Mouse (Mus musculus) liver, embryonic 13.5 days (tissue): ENCODE data around the gene Rbm24. TPM values are rescaled to one million over a fixed set of nuclear protein-coding genes. Genes with fewer than 3 reads are reported as not detected.
A peak's percentile ranks its signal among the peaks of the same experiment; 100 is the strongest.

Experiments used
- ATAC-seq: fragments of 200-750 bp; cut with Nextera tagmentation; 2 replicates; pipeline ENCODE4 v1.8.0; 2017; ENCODE audit warnings: low read depth, mild to moderate bottlenecking, moderate number of reproducible peaks, moderate library complexity
- DNase-seq: peaks from one replicate; pipeline ENCODE4 v3.0.0; 2022
- H3K27ac ChIP-seq: fragments of 300-500 bp; sonication (generic); 2 replicates; pipeline ENCODE4 v1.5.1; 2015; ENCODE audit warnings: moderate library complexity, mild to moderate bottlenecking, inconsistent platforms
- H3K27me3 ChIP-seq: fragments of 300-500 bp; sonication (generic); 2 replicates; pipeline ENCODE4 v1.6.1; 2015; ENCODE audit warnings: mild to moderate bottlenecking, inconsistent platforms
- H3K36me3 ChIP-seq: fragments of 300-500 bp; sonication (generic); 2 replicates; pipeline ENCODE4 v1.6.1; 2015; ENCODE audit warnings: mild to moderate bottlenecking, inconsistent platforms
- H3K4me1 ChIP-seq: fragments of 300-500 bp; sonication (generic); replicated peaks from 2 replicates; pipeline ENCODE4 v1.6.1; 2015; ENCODE audit warnings: inconsistent platforms
- H3K4me2 ChIP-seq: fragments of 300-500 bp; sonication (generic); 2 replicates; pipeline ENCODE4 v1.6.1; 2015; ENCODE audit warnings: inconsistent platforms, mild to moderate bottlenecking, moderate library complexity
- H3K4me3 ChIP-seq: fragments of 300-500 bp; sonication (generic); replicated peaks from 2 replicates; pipeline ENCODE4 v1.5.1; 2015; ENCODE audit warnings: mild to moderate bottlenecking, inconsistent platforms
- H3K9ac ChIP-seq: fragments of 300-500 bp; sonication (generic); 2 replicates; pipeline ENCODE4 v1.6.1; 2015; ENCODE audit warnings: mild to moderate bottlenecking, inconsistent platforms
- H3K9me3 ChIP-seq: fragments of 300-500 bp; sonication (generic); replicated peaks from 2 replicates; pipeline ENCODE4 v1.6.1; 2016; ENCODE audit warnings: inconsistent platforms
- WGBS: fragments of 180-500 bp; shearing (Covaris S2); methylation state at CpG from one replicate; pipeline ENCODE4 v1.1.7; 2015; ENCODE audit not compliant: insufficient replicate concordance; 5-methylcytosine and 5-hydroxymethylcytosine counted together
- polyA plus RNA-seq: library from polyadenylated mRNA; unstranded; fragments of >200 nt; fragmentation: Nextera tagmentation; extraction: Ambion mirVana; gene quantifications from 2 replicates; pipeline ENCODE4 v1.2.1, GENCODE M21; 2015

Gene Rbm24
- polyA plus RNA-seq, 1 experiment from 2014 or later: 0.14 TPM

DNA sequence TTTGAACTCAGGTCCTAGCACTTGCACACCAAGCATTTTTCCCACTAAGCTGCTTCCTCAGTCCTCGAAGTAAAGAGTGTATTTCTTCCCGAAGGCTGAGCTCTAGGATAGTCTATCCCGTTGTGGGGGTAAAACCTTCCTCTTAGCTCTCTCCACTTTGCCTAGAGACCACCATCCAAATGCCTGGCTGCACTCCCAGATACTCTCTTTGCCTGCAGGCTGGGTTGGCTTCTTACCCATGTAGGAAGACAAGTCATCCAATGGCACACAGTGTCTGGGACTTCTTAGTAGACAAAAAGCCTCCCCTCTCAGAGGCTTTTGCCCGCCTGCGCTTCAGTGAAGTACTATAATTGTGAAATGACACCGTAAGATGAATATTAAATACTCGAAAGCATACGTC, 2.2 kb upstream of the Rbm24 start:
- no peak overlapping the region for H3K4me2 ChIP-seq
- H3K27ac ChIP-seq: no peak overlapping the region
- no peak for ATAC-seq
- no peak overlapping the region for H3K9ac ChIP-seq
- WGBS: 67% methylated on average over 8 of the region's 8 CpGs
- H3K9me3 ChIP-seq: no peaks in the 10 kb centered on the region
- H3K4me3 ChIP-seq: no peak overlapping the region
- no peaks in the 10 kb centered on the region for H3K36me3 ChIP-seq
- DNase-seq: no peak
- H3K27me3 ChIP-seq: peaks cover 42% of the 10 kb centered on the region
- no peaks in the 10 kb centered on the region for H3K4me1 ChIP-seq

DNA sequence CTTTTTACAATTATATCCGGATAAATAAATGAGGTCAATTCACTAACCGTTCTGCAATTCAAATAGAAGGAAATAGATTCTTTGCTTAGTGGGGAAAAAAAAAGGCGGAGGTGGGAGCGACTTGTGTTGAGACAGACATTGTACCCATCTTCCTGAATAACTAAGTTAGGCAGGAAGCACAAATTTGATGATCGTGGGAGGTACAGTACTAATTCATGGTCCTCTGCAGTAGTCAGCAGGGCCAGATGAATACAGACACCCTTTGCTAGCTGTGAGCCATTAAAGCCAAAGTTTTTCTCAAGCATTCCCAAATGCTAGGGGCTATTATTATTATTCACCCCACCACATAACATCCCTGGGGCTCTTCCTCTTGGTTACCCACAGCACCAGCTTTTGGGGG, 640 bp upstream of the Rbm24 start:
- H3K9ac ChIP-seq: no peak overlapping the region
- 62% methylated on average over 5 of the region's 5 CpGs for WGBS
- no peaks in the 10 kb centered on the region for H3K9me3 ChIP-seq
- DNase-seq: no peak
- no peak overlapping the region for H3K4me3 ChIP-seq
- H3K27me3 ChIP-seq: peaks cover 42% of the 10 kb centered on the region
- H3K4me1 ChIP-seq: no peaks in the 10 kb centered on the region
- no peak for ATAC-seq
- H3K27ac ChIP-seq: no peak overlapping the region
- H3K36me3 ChIP-seq: no peaks in the 10 kb centered on the region
- H3K4me2 ChIP-seq: peak overlapping the region; percentile 70; the same call in 1 of the 2 replicates

GRCm38 (mm10) chr13:46418731-46419545, 704 bp downstream of the Rbm24 start:
- Histone ChIP-seq H3K4me3 (peak overlapping the region; percentile 55), H3K4me2 (peak overlapping the region; percentile 70), H3K9ac (no peak overlapping the region), H3K4me1 (no peaks in the 10 kb centered on the region), H3K9me3 (no peaks in the 10 kb centered on the region), H3K36me3 (no peaks in the 10 kb centered on the region), H3K27ac (no peak overlapping the region), H3K27me3 (peaks cover 42% of the 10 kb centered on the region)
- DNase-seq (no peak), ATAC-seq (no peak)
- 2% methylated on average over 67 of the region's 73 CpGs for WGBS

- 31% methylated on average over 7 of the region's 7 CpGs for WGBS
- Histone ChIP-seq H3K27me3 (peaks cover 42% of the 10 kb centered on the region), H3K9me3 (no peaks in the 10 kb centered on the region), H3K4me2 (no peak overlapping the region), H3K27ac (no peak overlapping the region), H3K9ac (no peak overlapping the region), H3K36me3 (no peaks in the 10 kb centered on the region), H3K4me1 (no peaks in the 10 kb centered on the region), H3K4me3 (no peak overlapping the region)
- DNase-seq (no peak), ATAC-seq (no peak)
Observed at GRCm38 (mm10) chr13:46419648-46420047, 1.4 kb downstream of the Rbm24 start.

DNA sequence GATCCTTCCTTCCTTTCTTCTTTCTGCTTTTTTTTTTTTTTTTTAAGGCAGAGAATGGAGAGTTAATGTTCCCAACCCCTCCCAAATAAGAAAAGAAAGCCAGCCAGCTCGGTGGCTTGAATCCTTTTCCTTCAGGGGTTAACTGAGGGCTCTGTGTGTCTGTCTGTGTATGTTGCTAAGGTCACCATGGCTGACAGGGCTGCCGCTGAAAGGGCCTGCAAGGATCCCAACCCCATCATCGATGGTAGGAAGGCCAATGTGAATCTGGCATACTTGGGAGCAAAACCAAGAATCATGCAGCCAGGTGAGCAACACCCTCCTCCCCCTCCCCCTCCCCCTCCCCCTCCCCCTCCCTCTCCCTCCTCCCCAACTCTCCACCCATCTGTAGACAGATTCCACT, 1.9 kb downstream of the Rbm24 start:
- Histone ChIP-seq H3K36me3 (no peaks in the 10 kb centered on the region), H3K27ac (no peak overlapping the region), H3K27me3 (peaks cover 42% of the 10 kb centered on the region), H3K9ac (no peak overlapping the region), H3K4me2 (no peak overlapping the region), H3K4me3 (no peak overlapping the region), H3K4me1 (no peaks in the 10 kb centered on the region), H3K9me3 (no peaks in the 10 kb centered on the region)
- no peak for DNase-seq
- 17% methylated on average over 3 of the region's 3 CpGs for WGBS
- ATAC-seq: no peak

GRCm38 (mm10) chr13:46423805-46424204, 5.6 kb downstream of the Rbm24 start:
- Histone ChIP-seq H3K4me2 (no peak overlapping the region), H3K9me3 (no peaks in the 10 kb centered on the region), H3K9ac (no peak overlapping the region), H3K27me3 (peaks cover 16% of the 10 kb centered on the region), H3K4me3 (no peak overlapping the region), H3K27ac (no peak overlapping the region), H3K36me3 (no peaks in the 10 kb centered on the region), H3K4me1 (no peaks in the 10 kb centered on the region)
- no peak for ATAC-seq
- no peak for DNase-seq
- WGBS: 80% methylated on average over 7 of the region's 7 CpGs

DNA sequence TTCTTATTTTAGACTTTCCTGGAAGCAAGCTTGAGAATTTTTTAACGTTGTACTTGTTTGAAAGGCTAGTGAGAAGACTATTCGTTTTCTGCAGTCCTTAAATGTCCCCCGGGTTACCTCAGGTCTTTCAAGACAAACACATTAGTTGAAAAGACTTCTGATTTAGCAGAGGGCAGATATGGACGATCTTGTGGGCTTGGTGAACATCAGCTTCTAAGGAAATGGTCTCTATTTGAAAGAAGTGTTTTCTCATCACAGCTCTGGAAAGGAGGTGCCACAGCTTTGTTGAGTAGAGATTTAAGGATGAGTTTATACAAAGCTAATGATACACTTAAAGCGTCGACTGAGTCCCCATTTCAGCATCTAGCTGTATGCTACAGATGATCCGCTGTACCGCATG, 6.1 kb downstream of the Rbm24 start:
- Histone ChIP-seq H3K9me3 (no peaks in the 10 kb centered on the region), H3K4me2 (no peak overlapping the region), H3K36me3 (no peaks in the 10 kb centered on the region), H3K9ac (no peak overlapping the region), H3K4me1 (no peaks in the 10 kb centered on the region), H3K4me3 (no peak overlapping the region), H3K27me3 (peaks cover 10% of the 10 kb centered on the region), H3K27ac (no peak overlapping the region)
- 72% methylated on average over 8 of the region's 8 CpGs for WGBS
- no peak for DNase-seq
- no peak for ATAC-seq

- H3K36me3 ChIP-seq: no peaks in the 10 kb centered on the region
- DNase-seq (no peak), ATAC-seq (no peak)
- WGBS: 69% methylated on average over 6 of the region's 6 CpGs
- no peaks in the 10 kb centered on the region for H3K9me3 ChIP-seq
- no peak overlapping the region for H3K4me3 ChIP-seq
- H3K4me2 ChIP-seq: no peak overlapping the region
- H3K27me3 ChIP-seq: 0 out of 2 replicates have a peak, but pooled peaks cover 2% of the 10 kb centered on the region
- no peak overlapping the region for H3K27ac ChIP-seq
- H3K9ac ChIP-seq: no peak overlapping the region
- H3K4me1 ChIP-seq: no peaks in the 10 kb centered on the region
Observed at GRCm38 (mm10) chr13:46426651-46427269, 8.5 kb downstream of the Rbm24 start.

DNA sequence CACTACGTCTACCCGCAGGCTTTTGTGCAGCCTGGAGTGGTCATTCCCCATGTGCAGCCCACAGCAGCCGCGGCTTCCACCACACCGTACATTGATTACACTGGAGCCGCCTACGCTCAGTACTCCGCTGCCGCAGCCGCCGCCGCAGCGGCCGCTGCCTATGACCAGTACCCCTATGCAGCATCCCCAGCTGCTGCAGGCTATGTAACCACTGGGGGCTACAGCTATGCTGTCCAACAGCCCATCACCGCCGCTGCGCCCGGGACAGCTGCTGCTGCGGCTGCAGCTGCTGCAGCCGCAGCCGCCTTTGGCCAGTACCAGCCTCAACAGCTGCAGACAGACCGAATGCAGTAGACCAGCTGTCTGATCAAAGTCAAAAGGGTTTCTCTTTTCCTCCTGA, 10.7 kb downstream of the Rbm24 start:
- Histone ChIP-seq H3K27me3 (0 out of 2 replicates have a peak, but pooled peaks cover 2% of the 10 kb centered on the region), H3K9me3 (no peaks in the 10 kb centered on the region), H3K36me3 (no peaks in the 10 kb centered on the region), H3K9ac (no peak overlapping the region), H3K4me2 (peak overlapping the region; percentile 21; the same call in 1 of the 2 replicates), H3K4me1 (no peaks in the 10 kb centered on the region), H3K27ac (no peak overlapping the region), H3K4me3 (no peak overlapping the region)
- 67% methylated on average over 22 of the region's 22 CpGs for WGBS
- no peak for ATAC-seq
- DNase-seq: no peak

GRCm38 (mm10) chr13:46429866-46430265, 11.6 kb downstream of the Rbm24 start:
- no peak overlapping the region for H3K27ac ChIP-seq
- H3K36me3 ChIP-seq: no peaks in the 10 kb centered on the region
- no peak overlapping the region for H3K4me3 ChIP-seq
- ATAC-seq (no peak), DNase-seq (no peak)
- H3K9ac ChIP-seq: no peak overlapping the region
- H3K9me3 ChIP-seq: no peaks in the 10 kb centered on the region
- H3K4me1 ChIP-seq: no peaks in the 10 kb centered on the region
- H3K4me2 ChIP-seq: no peak overlapping the region
- WGBS: 72% methylated on average over 11 of the region's 11 CpGs
- H3K27me3 ChIP-seq: 0 out of 2 replicates have a peak, but pooled peaks cover 2% of the 10 kb centered on the region

DNA sequence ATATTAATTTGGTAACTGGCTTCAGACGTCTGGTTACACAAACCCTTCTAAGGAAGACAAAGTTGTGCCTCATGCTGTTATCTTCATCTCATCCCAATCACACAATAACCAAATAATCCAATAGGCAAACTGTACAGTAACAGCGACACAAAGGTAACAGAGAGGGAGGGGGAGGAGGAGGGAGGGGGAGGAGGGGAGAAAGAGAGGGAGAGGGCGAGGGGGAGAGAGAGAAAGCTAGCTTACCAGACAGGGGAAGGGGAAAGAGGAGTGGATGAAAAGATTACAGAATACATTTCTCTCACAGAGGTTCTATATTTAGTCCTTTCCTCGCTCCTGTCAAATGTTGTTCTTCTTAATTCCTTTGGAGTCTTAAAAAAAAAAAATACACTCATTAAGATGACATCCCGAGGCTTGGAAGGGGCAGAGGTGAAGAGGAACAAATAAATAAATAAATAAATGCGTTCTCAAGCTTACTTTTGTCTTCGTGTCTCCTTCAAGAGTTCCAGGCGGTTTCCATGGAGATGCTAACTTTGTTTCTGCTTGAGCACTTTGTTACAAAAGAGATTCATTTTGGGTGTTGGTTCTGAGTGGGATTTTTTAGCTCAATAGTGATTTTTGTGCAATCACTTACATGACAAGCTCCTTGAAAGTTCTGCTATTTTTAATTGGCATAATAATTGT, 15.8 kb downstream of the Rbm24 start:
- Histone ChIP-seq H3K4me3 (no peak overlapping the region), H3K36me3 (no peaks in the 10 kb centered on the region), H3K27me3 (no peaks in the 10 kb centered on the region), H3K4me2 (no peak overlapping the region), H3K9ac (no peak overlapping the region), H3K9me3 (no peaks in the 10 kb centered on the region), H3K27ac (no peak overlapping the region), H3K4me1 (no peaks in the 10 kb centered on the region)
- whole genome bisulfite sequencing: 49% methylated on average over 8 of the region's 8 CpGs
- ATAC-seq (no peak), DNase-seq (no peak)
